Mouse (Mus musculus): ENCODE data around the gene Inpp5d. TPM values are rescaled to one million over a fixed set of nuclear protein-coding genes. Genes with fewer than 3 reads are reported as not detected.
A peak's percentile ranks its signal among the peaks of the same experiment; 100 is the strongest.
"Not testable (repeated sequence)": the region's sequence is repeated elsewhere in the genome, so short reads cannot be mapped to it uniquely, and the experiment has no call there.

Gene Inpp5d
- polyA plus RNA-seq, 2 experiments, result 9.3 to 11.1 TPM

- no peak for TF ChIP-seq CTCF (IDR thresholded peaks at IDR 0.05; ENCODE audit: low read depth)
- TF ChIP-seq EP300 (IDR thresholded peaks at IDR 0.05; ENCODE audit: low read depth), result no peak
- 67% methylated on average over 9 of the region's 9 CpGs for WGBS (ENCODE audit: insufficient replicate concordance)
- H3K27ac ChIP-seq, result no peak overlapping the region
- H3K27me3 ChIP-seq (ENCODE audit: control insufficient read depth, insufficient read depth, low read length), result no peaks in the 10 kb centered on the region
- H3K9me3 ChIP-seq (ENCODE audit: control insufficient read depth, low read length), result no peaks in the 10 kb centered on the region
- no peak overlapping the region for H3K9ac ChIP-seq (replicated peaks)
- no peaks in the 10 kb centered on the region for H3K4me1 ChIP-seq (replicated peaks; ENCODE audit: control insufficient read depth in 2 of 2, insufficient read depth in 2 of 2, low read length in 1 of 2)
- no peak for DNase-seq (ENCODE audit: low read depth in 3 of 3, low spot score in 3 of 3)
- no peak overlapping the region for H3K4me2 ChIP-seq (ENCODE audit: low read depth)
- no peak overlapping the region for H3K4me3 ChIP-seq (ENCODE audit: insufficient read depth in 1 of 2, low read depth in 2 of 2, low read length in 2 of 2)
- ATAC-seq (ENCODE audit: insufficient read depth), result no peak
- H3K36me3 ChIP-seq (replicated peaks; ENCODE audit: control insufficient read depth, insufficient read depth, low read depth), result no peaks in the 10 kb centered on the region
Observed at GRCm38 (mm10) chr1:87673822-87674604, 53.9 kb downstream of the Inpp5d start.

DNA sequence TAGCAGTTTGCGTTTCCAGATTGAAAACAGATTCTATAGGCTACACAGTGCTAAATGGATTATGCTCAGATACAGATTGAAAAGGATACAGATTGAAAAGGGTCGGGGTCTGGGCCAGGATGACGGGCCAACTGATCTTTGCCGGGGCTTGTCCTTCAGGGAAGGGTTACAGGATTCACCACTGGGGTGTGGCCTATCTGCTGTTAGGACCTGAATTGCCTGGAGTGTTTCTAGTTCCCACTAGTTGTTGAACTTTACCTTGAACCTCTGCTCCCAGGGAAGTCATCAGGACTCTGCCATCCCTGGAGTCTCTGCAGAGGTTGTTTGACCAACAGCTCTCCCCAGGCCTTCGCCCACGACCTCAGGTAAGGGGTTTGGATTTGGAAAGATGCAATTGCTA lies 55.9 kb downstream of the Inpp5d start:
- H3K27ac ChIP-seq, result no peak overlapping the region
- H3K4me2 ChIP-seq (ENCODE audit: low read depth), result no peak overlapping the region
- no peak overlapping the region for H3K4me3 ChIP-seq (ENCODE audit: insufficient read depth in 1 of 2, low read depth in 2 of 2, low read length in 2 of 2)
- ATAC-seq (ENCODE audit: insufficient read depth), result no peak
- no peaks in the 10 kb centered on the region for H3K36me3 ChIP-seq (replicated peaks; ENCODE audit: control insufficient read depth, insufficient read depth, low read depth)
- no peak overlapping the region for H3K9ac ChIP-seq (replicated peaks)
- H3K4me1 ChIP-seq (replicated peaks; ENCODE audit: control insufficient read depth in 2 of 2, insufficient read depth in 2 of 2, low read length in 1 of 2), result no peaks in the 10 kb centered on the region
- TF ChIP-seq CTCF (IDR thresholded peaks at IDR 0.05; ENCODE audit: low read depth) (no peak), EP300 (IDR thresholded peaks at IDR 0.05; ENCODE audit: low read depth) (no peak)
- no peaks in the 10 kb centered on the region for H3K9me3 ChIP-seq (ENCODE audit: control insufficient read depth, low read length)
- WGBS (ENCODE audit: insufficient replicate concordance), result 76% methylated on average over 6 of the region's 6 CpGs
- DNase-seq (ENCODE audit: low read depth in 3 of 3, low spot score in 3 of 3), result no peak
- H3K27me3 ChIP-seq (ENCODE audit: control insufficient read depth, insufficient read depth, low read length), result no peaks in the 10 kb centered on the region

DNA sequence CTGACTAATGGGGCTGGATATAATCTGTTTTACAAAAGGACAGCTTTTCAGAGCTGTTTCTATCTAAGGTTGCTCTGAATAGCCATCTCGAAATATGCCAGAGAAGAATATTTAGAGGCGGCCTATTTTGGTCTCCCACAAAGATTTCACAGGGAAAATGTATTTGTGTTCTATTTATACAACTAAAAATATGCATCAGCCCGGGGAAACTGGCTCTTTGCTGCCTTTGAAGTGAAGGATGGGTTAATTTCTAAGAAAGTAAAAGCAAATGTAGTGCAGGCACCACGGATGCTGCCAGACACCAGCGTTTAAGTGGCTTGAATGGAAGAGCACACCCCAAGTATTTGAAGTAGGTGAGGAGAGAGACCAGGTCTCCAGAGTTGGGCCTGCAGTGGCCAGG lies 59.0 kb downstream of the Inpp5d start:
- H3K9me3 ChIP-seq (ENCODE audit: control insufficient read depth, low read length), result no peaks in the 10 kb centered on the region
- TF ChIP-seq CTCF (IDR thresholded peaks at IDR 0.05; ENCODE audit: low read depth) (no peak), EP300 (IDR thresholded peaks at IDR 0.05; ENCODE audit: low read depth) (no peak)
- no peak overlapping the region for H3K9ac ChIP-seq (replicated peaks)
- no peaks in the 10 kb centered on the region for H3K4me1 ChIP-seq (replicated peaks; ENCODE audit: control insufficient read depth in 2 of 2, insufficient read depth in 2 of 2, low read length in 1 of 2)
- DNase-seq (ENCODE audit: low read depth in 3 of 3, low spot score in 3 of 3), result no peak
- peaks cover 2% of the 10 kb centered on the region for H3K36me3 ChIP-seq (replicated peaks; ENCODE audit: control insufficient read depth, insufficient read depth, low read depth)
- no peak overlapping the region for H3K27ac ChIP-seq
- H3K4me2 ChIP-seq (ENCODE audit: low read depth), result no peak overlapping the region
- no peak for ATAC-seq (ENCODE audit: insufficient read depth)
- 75% methylated on average over 5 of the region's 5 CpGs for WGBS (ENCODE audit: insufficient replicate concordance)
- H3K4me3 ChIP-seq (ENCODE audit: insufficient read depth in 1 of 2, low read depth in 2 of 2, low read length in 2 of 2), result no peak overlapping the region
- H3K27me3 ChIP-seq (ENCODE audit: control insufficient read depth, insufficient read depth, low read length), result no peaks in the 10 kb centered on the region

DNA sequence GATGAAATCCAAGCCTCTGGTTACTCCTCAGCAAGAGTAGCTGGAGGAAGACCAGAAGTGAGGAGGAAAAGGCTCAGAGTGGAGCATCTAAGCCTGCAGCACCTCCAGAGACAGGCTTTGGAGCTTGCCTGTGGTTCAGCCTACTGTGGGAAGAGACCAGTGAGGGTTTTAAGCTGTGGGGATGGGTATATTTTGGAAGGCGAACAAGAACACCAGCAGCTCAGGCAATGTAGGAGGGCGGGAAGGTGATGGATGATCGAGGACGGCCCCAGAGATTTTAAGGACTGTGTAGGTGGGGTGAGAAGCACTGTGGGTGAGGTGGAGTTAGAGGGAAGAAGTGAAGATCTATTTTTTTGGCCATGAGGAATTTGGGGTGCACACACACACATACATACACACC lies 60.8 kb downstream of the Inpp5d start:
- H3K27ac ChIP-seq, result no peak overlapping the region
- H3K9me3 ChIP-seq (ENCODE audit: control insufficient read depth, low read length), result no peaks in the 10 kb centered on the region
- H3K27me3 ChIP-seq (ENCODE audit: control insufficient read depth, insufficient read depth, low read length), result no peaks in the 10 kb centered on the region
- DNase-seq (ENCODE audit: low read depth in 3 of 3, low spot score in 3 of 3), result no peak
- peaks cover 2% of the 10 kb centered on the region for H3K36me3 ChIP-seq (replicated peaks; ENCODE audit: control insufficient read depth, insufficient read depth, low read depth)
- H3K4me3 ChIP-seq (ENCODE audit: insufficient read depth in 1 of 2, low read depth in 2 of 2, low read length in 2 of 2), result no peak overlapping the region
- no peaks in the 10 kb centered on the region for H3K4me1 ChIP-seq (replicated peaks; ENCODE audit: control insufficient read depth in 2 of 2, insufficient read depth in 2 of 2, low read length in 1 of 2)
- WGBS (ENCODE audit: insufficient replicate concordance), result 73% methylated on average over 4 of the region's 4 CpGs
- H3K9ac ChIP-seq (replicated peaks), result no peak overlapping the region
- H3K4me2 ChIP-seq (ENCODE audit: low read depth), result no peak overlapping the region
- ATAC-seq (ENCODE audit: insufficient read depth), result no peak
- TF ChIP-seq CTCF (IDR thresholded peaks at IDR 0.05; ENCODE audit: low read depth) (no peak), EP300 (IDR thresholded peaks at IDR 0.05; ENCODE audit: low read depth) (no peak)

GRCm38 (mm10) chr1:87682473-87682872 lies 62.4 kb downstream of the Inpp5d start:
- not testable (repeated sequence) for H3K4me3 ChIP-seq (ENCODE audit: insufficient read depth in 1 of 2, low read depth in 2 of 2, low read length in 2 of 2); H3K36me3 ChIP-seq (replicated peaks; ENCODE audit: control insufficient read depth, insufficient read depth, low read depth); H3K27ac ChIP-seq; DNase-seq (ENCODE audit: low read depth in 3 of 3, low spot score in 3 of 3); H3K4me2 ChIP-seq (ENCODE audit: low read depth); H3K9me3 ChIP-seq (ENCODE audit: control insufficient read depth, low read length); ATAC-seq (ENCODE audit: insufficient read depth); H3K27me3 ChIP-seq (ENCODE audit: control insufficient read depth, insufficient read depth, low read length); H3K9ac ChIP-seq (replicated peaks); H3K4me1 ChIP-seq (replicated peaks; ENCODE audit: control insufficient read depth in 2 of 2, insufficient read depth in 2 of 2, low read length in 1 of 2)
- peak; percentile 37 for TF ChIP-seq CTCF (IDR thresholded peaks at IDR 0.05; ENCODE audit: low read depth)
- 78% methylated on average over 7 of the region's 7 CpGs for WGBS (ENCODE audit: insufficient replicate concordance)
